Mouse (Mus musculus): ENCODE measurements around the gene Zfp784.

Zfp784 gene

GRCm38 (mm10) chr7:5057381-5057780 is 19.1 kb upstream of the Zfp784 start:
- DNase-seq: no peak

- peak; percentile 77 to 78 for DNase-seq
Observed at GRCm38 (mm10) chr7:5056651-5057263, 18.5 kb upstream of the Zfp784 start.

- peak; percentile 57 for DNase-seq
Observed at GRCm38 (mm10) chr7:5053456-5054179, 15.4 kb upstream of the Zfp784 start.

GRCm38 (mm10) chr7:5052931-5053343 is 14.7 kb upstream of the Zfp784 start:
- DNase-seq: peak; percentile 41 to 52

GRCm38 (mm10) chr7:5052438-5052837 is 14.2 kb upstream of the Zfp784 start:
- peak; percentile 42 to 43 for DNase-seq

- peak; percentile 89 to 91 for DNase-seq
Observed at GRCm38 (mm10) chr7:5051193-5052192, 13.2 kb upstream of the Zfp784 start, which contains the start of gene Zfp580. Zfp580 (plus strand) TSS chr7:5051538.

GRCm38 (mm10) chr7:5047313-5047712 is 9.1 kb upstream of the Zfp784 start:
- DNase-seq: peak; percentile 59 to 68

- no peak for DNase-seq
Observed at GRCm38 (mm10) chr7:5046112-5046511, 7.9 kb upstream of the Zfp784 start.

GRCm38 (mm10) chr7:5044981-5045380 is 6.7 kb upstream of the Zfp784 start:
- no peak for DNase-seq

GRCm38 (mm10) chr7:5038940-5039339 is 694 bp upstream of the Zfp784 start:
- no peak for DNase-seq

GRCm38 (mm10) chr7:5037467-5037866 is 779 bp downstream of the Zfp784 start:
- DNase-seq: no peak

GRCm38 (mm10) chr7:5037026-5037425 is 1.2 kb downstream of the Zfp784 start:
- no peak for DNase-seq

- DNase-seq: no peak
Observed at GRCm38 (mm10) chr7:5036136-5036535, 2.1 kb downstream of the Zfp784 start.

GRCm38 (mm10) chr7:5035628-5036027 is 2.6 kb downstream of the Zfp784 start:
- no peak for DNase-seq

- DNase-seq: no peak
Observed at GRCm38 (mm10) chr7:5033818-5034217, 4.4 kb downstream of the Zfp784 start, which contains the start of gene 4632433K11Rik. 4632433K11Rik (plus strand) TSS chr7:5034118.

GRCm38 (mm10) chr7:5031496-5031895 is 6.8 kb downstream of the Zfp784 start:
- DNase-seq: no peak

GRCm38 (mm10) chr7:5030554-5031275 is 7.5 kb downstream of the Zfp784 start:
- DNase-seq: no peak

- DNase-seq: no peak
Observed at GRCm38 (mm10) chr7:5029946-5030345, 8.3 kb downstream of the Zfp784 start.

GRCm38 (mm10) chr7:5029543-5029942 is 8.7 kb downstream of the Zfp784 start:
- no peak for DNase-seq

- peak in 1 of 2 experiments; percentile 18 for DNase-seq
Observed at GRCm38 (mm10) chr7:5021197-5021596, 17.0 kb downstream of the Zfp784 start.

GRCm38 (mm10) chr7:5020685-5021084 is 17.6 kb downstream of the Zfp784 start:
- DNase-seq: peak in 1 of 2 experiments; percentile 64

GRCm38 (mm10) chr7:5020000-5020681 is 18.1 kb downstream of the Zfp784 start, which contains the start of the genes Zfp865 and Ccdc106:
Zfp865 (plus strand) TSS chr7:5020376.
Ccdc106 (plus strand) TSS chr7:5020553.
- DNase-seq: peak; percentile 99

All from cerebellum, postnatal 14 days (tissue).